Mouse (Mus musculus): Measurements from ENCODE around the gene Hnrnpdl. TPM values are rescaled to one million over a fixed set of nuclear protein-coding genes. Genes with fewer than 3 reads are reported as not detected.

Gene Hnrnpdl
- polyA plus RNA-seq, 1 experiment, result 66.9 TPM

GRCm38 (mm10) chr5:100069526-100069925 is 30.1 kb upstream of the Hnrnpdl start:
- no peaks in the 10 kb centered on the region for H3K79me3 ChIP-seq (ENCODE audit: low read depth)
- peaks cover 21% of the 10 kb centered on the region for H3K36me3 ChIP-seq (ENCODE audit: control insufficient read depth, insufficient read depth)
- no peaks in the 10 kb centered on the region for H3K79me2 ChIP-seq (ENCODE audit: control insufficient read depth, insufficient read depth)
- no peak overlapping the region for H3ac ChIP-seq (ENCODE audit: control insufficient read depth, insufficient read length, low read depth)
- H3K4me3 ChIP-seq (ENCODE audit: insufficient read depth, poor library complexity, severe bottlenecking), result no peak overlapping the region
- no peaks in the 10 kb centered on the region for H3K27me3 ChIP-seq (ENCODE audit: control insufficient read depth, insufficient read depth, insufficient read length)
- TF ChIP-seq MYOD1 (IDR thresholded peaks at IDR 0.05; ENCODE audit: control insufficient read depth, insufficient read length, low read depth), result no peak
- no peak for TF ChIP-seq CTCF (IDR thresholded peaks at IDR 0.05; ENCODE audit: control insufficient read depth, insufficient read depth, insufficient read length)
- no peak for TF ChIP-seq USF1 (IDR thresholded peaks at IDR 0.05; ENCODE audit: low read depth)
- TF ChIP-seq MAX (IDR thresholded peaks at IDR 0.05), result no peak
- TF ChIP-seq CEBPB (IDR thresholded peaks at IDR 0.05; ENCODE audit: low read depth), result no peak
- TF ChIP-seq FOSL1 (IDR thresholded peaks at IDR 0.05; ENCODE audit: insufficient read depth, low read length, poor library complexity, severe bottlenecking), result no peak
- no peak for TF ChIP-seq MYOG (IDR thresholded peaks at IDR 0.05; ENCODE audit: control insufficient read depth, extremely low read depth, insufficient read length)

GRCm38 (mm10) chr5:100067579-100067978 is 28.1 kb upstream of the Hnrnpdl start:
- H3K79me3 ChIP-seq (ENCODE audit: low read depth), result no peaks in the 10 kb centered on the region
- no peak overlapping the region for H3K4me3 ChIP-seq (ENCODE audit: insufficient read depth, poor library complexity, severe bottlenecking)
- H3K36me3 ChIP-seq (ENCODE audit: control insufficient read depth, insufficient read depth), result peaks cover 20% of the 10 kb centered on the region
- no peaks in the 10 kb centered on the region for H3K79me2 ChIP-seq (ENCODE audit: control insufficient read depth, insufficient read depth)
- TF ChIP-seq MYOD1 (IDR thresholded peaks at IDR 0.05; ENCODE audit: control insufficient read depth, insufficient read length, low read depth) (no peak), USF1 (IDR thresholded peaks at IDR 0.05; ENCODE audit: low read depth) (no peak), FOSL1 (IDR thresholded peaks at IDR 0.05; ENCODE audit: insufficient read depth, low read length, poor library complexity, severe bottlenecking) (no peak), CTCF (IDR thresholded peaks at IDR 0.05; ENCODE audit: control insufficient read depth, insufficient read depth, insufficient read length) (no peak), MAX (IDR thresholded peaks at IDR 0.05) (no peak), CEBPB (IDR thresholded peaks at IDR 0.05; ENCODE audit: low read depth) (no peak)
- H3K27me3 ChIP-seq (ENCODE audit: control insufficient read depth, insufficient read depth, insufficient read length), result no peaks in the 10 kb centered on the region
- no peak overlapping the region for H3ac ChIP-seq (ENCODE audit: control insufficient read depth, insufficient read length, low read depth)

- TF ChIP-seq MYOD1 (IDR thresholded peaks at IDR 0.05; ENCODE audit: control insufficient read depth, insufficient read length, low read depth) (no peak), CEBPB (IDR thresholded peaks at IDR 0.05; ENCODE audit: low read depth) (no peak), USF1 (IDR thresholded peaks at IDR 0.05; ENCODE audit: low read depth) (no peak), CTCF (IDR thresholded peaks at IDR 0.05; ENCODE audit: control insufficient read depth, insufficient read depth, insufficient read length) (no peak), MYOG (IDR thresholded peaks at IDR 0.05; ENCODE audit: control insufficient read depth, extremely low read depth, insufficient read length) (no peak), MAX (IDR thresholded peaks at IDR 0.05) (no peak), FOSL1 (IDR thresholded peaks at IDR 0.05; ENCODE audit: insufficient read depth, low read length, poor library complexity, severe bottlenecking) (no peak)
- peaks cover 33% of the 10 kb centered on the region for H3K36me3 ChIP-seq (ENCODE audit: control insufficient read depth, insufficient read depth)
- H3K79me3 ChIP-seq (ENCODE audit: low read depth), result peaks cover 7% of the 10 kb centered on the region
- H3K27me3 ChIP-seq (ENCODE audit: control insufficient read depth, insufficient read depth, insufficient read length), result no peaks in the 10 kb centered on the region
- H3K4me3 ChIP-seq (ENCODE audit: insufficient read depth, poor library complexity, severe bottlenecking), result no peak overlapping the region
- no peak overlapping the region for H3ac ChIP-seq (ENCODE audit: control insufficient read depth, insufficient read length, low read depth)
- peaks cover 19% of the 10 kb centered on the region for H3K79me2 ChIP-seq (ENCODE audit: control insufficient read depth, insufficient read depth)
These were observed 21.4 kb upstream of the Hnrnpdl start for GRCm38 (mm10) chr5:100060876-100061275.

GRCm38 (mm10) chr5:100059326-100059725 is 19.9 kb upstream of the Hnrnpdl start:
- peaks cover 27% of the 10 kb centered on the region for H3K36me3 ChIP-seq (ENCODE audit: control insufficient read depth, insufficient read depth)
- H3K4me3 ChIP-seq (ENCODE audit: insufficient read depth, poor library complexity, severe bottlenecking), result no peak overlapping the region
- no peak overlapping the region for H3ac ChIP-seq (ENCODE audit: control insufficient read depth, insufficient read length, low read depth)
- peaks cover 15% of the 10 kb centered on the region for H3K79me3 ChIP-seq (ENCODE audit: low read depth)
- H3K27me3 ChIP-seq (ENCODE audit: control insufficient read depth, insufficient read depth, insufficient read length), result no peaks in the 10 kb centered on the region
- no peak for TF ChIP-seq CTCF (IDR thresholded peaks at IDR 0.05; ENCODE audit: control insufficient read depth, insufficient read depth, insufficient read length)
- no peak for TF ChIP-seq FOSL1 (IDR thresholded peaks at IDR 0.05; ENCODE audit: insufficient read depth, low read length, poor library complexity, severe bottlenecking)
- TF ChIP-seq USF1 (IDR thresholded peaks at IDR 0.05; ENCODE audit: low read depth), result no peak
- TF ChIP-seq MYOD1 (IDR thresholded peaks at IDR 0.05; ENCODE audit: control insufficient read depth, insufficient read length, low read depth), result no peak
- no peak for TF ChIP-seq MYOG (IDR thresholded peaks at IDR 0.05; ENCODE audit: control insufficient read depth, extremely low read depth, insufficient read length)
- no peak for TF ChIP-seq CEBPB (IDR thresholded peaks at IDR 0.05; ENCODE audit: low read depth)
- no peak for TF ChIP-seq MAX (IDR thresholded peaks at IDR 0.05)
- peaks cover 34% of the 10 kb centered on the region for H3K79me2 ChIP-seq (ENCODE audit: control insufficient read depth, insufficient read depth)

DNA sequence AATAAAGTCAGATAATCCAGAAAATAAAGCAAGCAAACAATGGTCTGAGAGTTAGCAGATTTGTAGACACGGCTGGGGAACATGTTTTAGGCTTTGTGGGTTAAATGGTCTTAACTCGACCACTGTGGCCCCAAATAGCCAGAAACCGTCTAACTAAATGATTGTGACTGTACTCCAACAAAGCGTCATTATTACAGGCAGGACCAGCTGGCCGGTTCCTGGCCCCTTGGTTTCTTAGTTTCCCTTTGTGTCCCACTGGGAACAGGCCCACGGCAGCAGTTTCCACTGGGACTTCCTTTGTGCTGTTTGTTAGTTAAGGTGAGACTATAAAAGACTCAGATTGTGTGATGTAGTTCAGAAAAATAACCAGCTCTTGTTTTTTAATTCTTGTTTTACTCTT is 19.3 kb upstream of the Hnrnpdl start:
- Histone ChIP-seq H3K4me3 (ENCODE audit: insufficient read depth, poor library complexity, severe bottlenecking) (no peak overlapping the region), H3K36me3 (ENCODE audit: control insufficient read depth, insufficient read depth) (peaks cover 26% of the 10 kb centered on the region), H3K27me3 (ENCODE audit: control insufficient read depth, insufficient read depth, insufficient read length) (no peaks in the 10 kb centered on the region), H3ac (ENCODE audit: control insufficient read depth, insufficient read length, low read depth) (no peak overlapping the region), H3K79me3 (ENCODE audit: low read depth) (peaks cover 15% of the 10 kb centered on the region), H3K79me2 (ENCODE audit: control insufficient read depth, insufficient read depth) (peaks cover 39% of the 10 kb centered on the region)
- no peak for TF ChIP-seq MYOG (IDR thresholded peaks at IDR 0.05; ENCODE audit: control insufficient read depth, extremely low read depth, insufficient read length)

DNA sequence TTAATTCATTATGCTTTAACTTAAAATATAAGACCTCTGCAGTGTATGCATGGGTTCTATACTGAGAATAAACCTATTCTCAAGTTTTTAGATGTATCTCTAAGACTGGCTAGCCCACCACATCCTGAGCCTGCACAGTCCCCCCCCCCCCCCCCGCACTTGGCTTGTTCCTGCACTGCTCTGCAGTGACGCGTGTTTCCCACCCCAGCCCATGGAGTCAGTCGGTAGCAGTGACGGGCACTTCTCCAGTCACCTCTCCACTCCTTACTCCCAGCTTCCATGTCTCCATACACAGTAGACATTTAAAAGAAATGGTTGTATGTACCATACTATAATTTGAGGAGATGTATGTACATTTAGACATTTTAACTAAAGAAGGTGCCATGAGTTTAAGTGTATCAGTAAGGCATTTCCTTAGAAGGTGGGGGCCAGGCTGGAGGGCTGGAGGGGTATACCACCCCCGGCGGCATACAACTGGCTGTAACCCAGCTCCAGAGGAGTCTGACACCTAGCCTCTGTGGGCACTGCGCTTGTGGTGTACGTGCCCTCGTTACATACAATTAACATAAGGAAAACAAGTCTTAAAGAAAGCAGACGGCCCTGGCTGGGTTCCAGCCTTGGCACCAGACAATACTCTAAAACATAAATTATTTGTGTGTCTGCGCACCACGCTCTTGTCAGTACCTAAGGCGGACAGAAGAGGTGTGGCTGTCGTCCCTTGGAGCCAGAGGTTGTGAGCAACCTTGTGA is 18.2 kb upstream of the Hnrnpdl start:
- Histone ChIP-seq H3K27me3 (ENCODE audit: control insufficient read depth, insufficient read depth, insufficient read length) (no peaks in the 10 kb centered on the region), H3K79me3 (ENCODE audit: low read depth) (peaks cover 22% of the 10 kb centered on the region), H3K36me3 (ENCODE audit: control insufficient read depth, insufficient read depth) (peaks cover 29% of the 10 kb centered on the region), H3K79me2 (ENCODE audit: control insufficient read depth, insufficient read depth) (peaks cover 48% of the 10 kb centered on the region), H3ac (ENCODE audit: control insufficient read depth, insufficient read length, low read depth) (no peak overlapping the region), H3K4me3 (ENCODE audit: insufficient read depth, poor library complexity, severe bottlenecking) (no peak overlapping the region)
- TF ChIP-seq MYOG (IDR thresholded peaks at IDR 0.05; ENCODE audit: control insufficient read depth, extremely low read depth, insufficient read length), result no peak
- TF ChIP-seq CEBPB (IDR thresholded peaks at IDR 0.05; ENCODE audit: low read depth), result no peak
- no peak for TF ChIP-seq CTCF (IDR thresholded peaks at IDR 0.05; ENCODE audit: control insufficient read depth, insufficient read depth, insufficient read length)
- no peak for TF ChIP-seq USF1 (IDR thresholded peaks at IDR 0.05; ENCODE audit: low read depth)

Data from C2C12 (cell line).